Mouse (Mus musculus) CH12F3 (cell line): ENCODE results near the gene Ndst2.

Source experiments
- in situ Hi-C: fragments of 300-500 bp; cut with MboI; formaldehyde crosslinking; loops from 2 replicates; pipeline ENCODE4 v1.14.3; 2020; ENCODE audit warnings: low sequenced_read_pairs

The Ndst2 gene

GRCm38 (mm10) chr14:20702096-20702740, 32.1 kb downstream of the Ndst2 start:
- in situ Hi-C loops, result no loop called here

- in situ Hi-C loops, result no loop called here
Observed at GRCm38 (mm10) chr14:20701554-20701953, 32.8 kb downstream of the Ndst2 start.

- in situ Hi-C loops, result no loop called here
Observed at GRCm38 (mm10) chr14:20700362-20700761, 34.0 kb downstream of the Ndst2 start.

GRCm38 (mm10) chr14:20698515-20698914, 35.8 kb downstream of the Ndst2 start:
- in situ Hi-C loops, result no loop called here

GRCm38 (mm10) chr14:20696986-20697385, 37.4 kb downstream of the Ndst2 start:
- in situ Hi-C loops, result no loop called here

- in situ Hi-C loops, result no loop called here
Observed at GRCm38 (mm10) chr14:20695761-20696520, 38.4 kb downstream of the Ndst2 start.

GRCm38 (mm10) chr14:20694884-20695760, 39.2 kb downstream of the Ndst2 start, which contains the start of gene Fut11:
Fut11 (plus strand) TSS chr14:20694968.
- in situ Hi-C loops, result no loop called here

- in situ Hi-C loops, result no loop called here
Observed at GRCm38 (mm10) chr14:20694185-20694883, 40.0 kb downstream of the Ndst2 start.

- in situ Hi-C loops, result no loop called here
Observed at GRCm38 (mm10) chr14:20693589-20694101, 40.7 kb downstream of the Ndst2 start.

- in situ Hi-C loops, result no loop called here
Observed at GRCm38 (mm10) chr14:20691772-20692171, 42.6 kb downstream of the Ndst2 start.

- in situ Hi-C loops, result no loop called here
Observed at GRCm38 (mm10) chr14:20689009-20689408, 45.4 kb downstream of the Ndst2 start.

- in situ Hi-C loops, result no loop called here
Observed at GRCm38 (mm10) chr14:20686576-20686975, 47.8 kb downstream of the Ndst2 start.

GRCm38 (mm10) chr14:20682498-20682897, 51.9 kb downstream of the Ndst2 start:
- in situ Hi-C loops, result no loop called here

- in situ Hi-C loops, result no loop called here
Observed at GRCm38 (mm10) chr14:20681742-20682141, 52.6 kb downstream of the Ndst2 start.

GRCm38 (mm10) chr14:20677906-20678305, 56.5 kb downstream of the Ndst2 start:
- in situ Hi-C loops, result no loop called here

GRCm38 (mm10) chr14:20674064-20674833, 60.1 kb downstream of the Ndst2 start, which contains the start of gene Sec24c:
Sec24c (plus strand) TSS chr14:20674308.
- in situ Hi-C loops, result no loop called here

GRCm38 (mm10) chr14:20673735-20674063, 60.7 kb downstream of the Ndst2 start:
- in situ Hi-C loops, result no loop called here
